Mouse (Mus musculus) right cerebral cortex, adult 18-20 months (tissue): ENCODE data around the gene Cnn3.

Experiments
- DNase-seq: peaks from one replicate; pipeline ENCODE4 v3.0.0; 2022; ENCODE audit warnings: mixed read lengths

The Cnn3 gene

GRCm38 (mm10) chr3:121500225-121500624, 73.9 kb downstream of the Cnn3 start:
- peak; percentile 63 for DNase-seq

- no peak for DNase-seq
Observed at GRCm38 (mm10) chr3:121500734-121501133, 74.4 kb downstream of the Cnn3 start.

GRCm38 (mm10) chr3:121504927-121505487, 78.7 kb downstream of the Cnn3 start:
- no peak for DNase-seq

GRCm38 (mm10) chr3:121506175-121506574, 79.9 kb downstream of the Cnn3 start:
- DNase-seq = no peak

GRCm38 (mm10) chr3:121506756-121507155, 80.5 kb downstream of the Cnn3 start:
- DNase-seq = no peak

- DNase-seq = no peak
Observed at GRCm38 (mm10) chr3:121507678-121508077, 81.4 kb downstream of the Cnn3 start.
